Mouse (Mus musculus) heart, embryonic 15.5 days (tissue): Measurements from ENCODE around the gene Dap. TPM values are rescaled to one million over a fixed set of nuclear protein-coding genes. Genes with fewer than 3 reads are reported as not detected.

Experiments
- ATAC-seq: fragments of 200-750 bp; cut with Nextera tagmentation; replicated peaks from 2 replicates; pipeline ENCODE4 v1.8.0; 2017; ENCODE audit warnings: low read depth, moderate TSS enrichment; ENCODE audit not compliant: insufficient number of reproducible peaks, insufficient read depth, low FRiP score
- H3K27ac ChIP-seq: fragments of 300-500 bp; sonication (generic); 2 replicates; pipeline ENCODE4 v1.5.1; 2015; ENCODE audit warnings: mild to moderate bottlenecking, inconsistent platforms
- H3K27me3 ChIP-seq: fragments of 300-500 bp; sonication (generic); 2 replicates; pipeline ENCODE4 v1.6.1; 2015; ENCODE audit warnings: inconsistent platforms
- H3K36me3 ChIP-seq: fragments of 300-500 bp; sonication (generic); 2 replicates; pipeline ENCODE4 v1.6.1; 2015; ENCODE audit warnings: mild to moderate bottlenecking, inconsistent platforms
- H3K4me1 ChIP-seq: fragments of 300-500 bp; sonication (generic); replicated peaks from 2 replicates; pipeline ENCODE4 v1.6.1; 2015; ENCODE audit warnings: inconsistent platforms
- H3K4me2 ChIP-seq: fragments of 300-500 bp; sonication (generic); 2 replicates; pipeline ENCODE4 v1.6.1; 2015; ENCODE audit warnings: inconsistent platforms, mild to moderate bottlenecking, moderate library complexity
- H3K4me3 ChIP-seq: fragments of 300-500 bp; sonication (generic); 2 replicates; pipeline ENCODE4 v1.5.1; 2015; ENCODE audit warnings: mild to moderate bottlenecking, inconsistent platforms
- H3K9ac ChIP-seq: fragments of 300-500 bp; sonication (generic); 2 replicates; pipeline ENCODE4 v1.6.1; 2015; ENCODE audit warnings: mild to moderate bottlenecking, inconsistent platforms
- H3K9me3 ChIP-seq: fragments of 300-500 bp; sonication (generic); replicated peaks from 2 replicates; pipeline ENCODE4 v1.6.1; 2016; ENCODE audit warnings: inconsistent platforms
- WGBS: fragments of 180-500 bp; shearing (Covaris S2); methylation state at CpG from one replicate; pipeline ENCODE4 v1.1.7; 2015; ENCODE audit warnings: mixed read lengths; 5-methylcytosine and 5-hydroxymethylcytosine counted together
- polyA plus RNA-seq: library from polyadenylated mRNA; unstranded; fragments of >200 nt; fragmentation: Nextera tagmentation; extraction: Ambion mirVana; gene quantifications from 2 replicates; pipeline ENCODE4 v1.2.1, GENCODE M21; 2015

Gene Dap
- polyA plus RNA-seq, 1 experiment from 2014 or later, result 52.8 TPM

- ATAC-seq, result 0 out of 2 replicates have a peak, but pooled peaks have one; percentile 1
- Histone ChIP-seq H3K9ac (0 out of 2 replicates have a peak overlapping the region, but pooled peaks have one; percentile 1), H3K9me3 (no peaks in the 10 kb centered on the region), H3K4me2 (peak overlapping the region; percentile 82), H3K36me3 (no peaks in the 10 kb centered on the region), H3K4me1 (peaks cover 12% of the 10 kb centered on the region; the same call in 1 of the 2 replicates), H3K27ac (peak overlapping the region; percentile 18; the same call in 1 of the 2 replicates), H3K4me3 (peak overlapping the region; percentile 86), H3K27me3 (no peaks in the 10 kb centered on the region)
- 43% methylated on average over 15 of the region's 15 CpGs for WGBS
These were observed 449 bp upstream of the Dap start for GRCm38 (mm10) chr15:31223596-31224134.

DNA sequence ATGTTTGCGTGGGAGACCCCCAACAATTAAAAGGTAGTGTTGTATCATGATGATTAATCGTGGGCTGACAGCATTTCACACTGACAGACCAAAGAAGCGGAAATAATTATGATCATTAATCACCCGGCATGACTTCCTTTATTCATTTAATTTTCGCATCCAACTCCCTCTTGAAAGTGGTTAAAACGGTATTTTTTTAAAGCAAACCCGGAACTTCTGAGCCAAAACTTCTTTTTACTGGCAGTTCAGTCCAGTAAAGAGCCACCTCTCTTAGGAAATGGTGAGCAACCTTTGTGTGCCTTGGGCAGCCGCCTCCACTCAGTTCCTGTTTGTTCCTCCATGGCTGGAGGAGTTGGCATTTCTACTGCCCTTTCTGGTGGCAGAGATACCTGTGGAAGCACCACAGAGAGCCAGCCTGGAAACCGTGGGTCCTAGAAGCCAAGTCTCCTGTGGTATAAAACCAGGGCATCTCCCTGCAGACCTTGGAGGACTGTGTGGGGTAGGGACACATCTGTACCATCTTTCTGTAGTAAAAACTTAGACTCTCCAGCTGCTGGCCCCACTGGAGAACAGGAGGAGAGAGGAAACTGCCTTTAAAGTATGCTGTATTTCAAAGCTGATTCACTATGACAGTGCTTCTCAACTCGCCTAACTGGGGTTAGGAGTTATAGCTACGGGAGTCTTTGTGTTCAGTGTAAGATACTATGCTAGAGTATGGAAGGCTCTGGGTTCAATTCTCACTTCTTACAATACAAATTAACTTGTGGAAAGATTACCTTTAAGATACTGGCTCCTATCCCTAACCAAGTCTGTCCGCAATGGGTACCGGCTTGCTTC, 910 bp downstream of the Dap start:
- H3K4me1 ChIP-seq, result peaks cover 16% of the 10 kb centered on the region; the same call in 1 of the 2 replicates
- no peak for ATAC-seq
- peak overlapping the region; percentile 86 for H3K4me3 ChIP-seq
- peak overlapping the region; percentile 95 for H3K9ac ChIP-seq
- no peaks in the 10 kb centered on the region for H3K9me3 ChIP-seq
- no peaks in the 10 kb centered on the region for H3K27me3 ChIP-seq
- whole genome bisulfite sequencing, result 35% methylated on average over 13 of the region's 13 CpGs
- H3K36me3 ChIP-seq, result no peaks in the 10 kb centered on the region
- H3K27ac ChIP-seq, result peak overlapping the region; percentile 84
- peak overlapping the region; percentile 82 for H3K4me2 ChIP-seq

- 78% methylated on average over 4 of the region's 4 CpGs for WGBS
- no peak overlapping the region for H3K9ac ChIP-seq
- no peak for ATAC-seq
- H3K4me3 ChIP-seq, result peak overlapping the region; percentile 86
- H3K36me3 ChIP-seq, result no peaks in the 10 kb centered on the region
- peak overlapping the region; percentile 84; the same call in 1 of the 2 replicates for H3K27ac ChIP-seq
- H3K9me3 ChIP-seq, result no peaks in the 10 kb centered on the region
- H3K27me3 ChIP-seq, result no peaks in the 10 kb centered on the region
- peak overlapping the region; percentile 82 for H3K4me2 ChIP-seq
- H3K4me1 ChIP-seq, result peaks cover 16% of the 10 kb centered on the region; the same call in 1 of the 2 replicates
These were observed 1.7 kb downstream of the Dap start for GRCm38 (mm10) chr15:31225643-31226325.

- ATAC-seq, result no peak
- Histone ChIP-seq H3K4me2 (no peak overlapping the region; the same call in 1 of the 2 replicates), H3K4me3 (no peak overlapping the region), H3K4me1 (peaks cover 16% of the 10 kb centered on the region; the same call in 1 of the 2 replicates), H3K36me3 (no peaks in the 10 kb centered on the region), H3K27ac (no peak overlapping the region), H3K27me3 (no peaks in the 10 kb centered on the region), H3K9ac (no peak overlapping the region), H3K9me3 (no peaks in the 10 kb centered on the region)
- 77% methylated on average over 6 of the region's 6 CpGs for WGBS
These were observed 2.4 kb downstream of the Dap start for GRCm38 (mm10) chr15:31226464-31226863.

- Histone ChIP-seq H3K4me3 (no peak overlapping the region), H3K4me1 (peaks cover 16% of the 10 kb centered on the region; the same call in 1 of the 2 replicates), H3K36me3 (no peaks in the 10 kb centered on the region), H3K27ac (no peak overlapping the region), H3K9ac (no peak overlapping the region), H3K27me3 (no peaks in the 10 kb centered on the region), H3K4me2 (no peak overlapping the region), H3K9me3 (no peaks in the 10 kb centered on the region)
- 84% methylated on average over 8 of the region's 8 CpGs for WGBS
- no peak for ATAC-seq
These were observed 3.7 kb downstream of the Dap start for GRCm38 (mm10) chr15:31227793-31228192.

- no peak overlapping the region for H3K4me2 ChIP-seq
- H3K27me3 ChIP-seq, result no peaks in the 10 kb centered on the region
- ATAC-seq, result no peak
- H3K36me3 ChIP-seq, result no peaks in the 10 kb centered on the region
- no peak overlapping the region for H3K27ac ChIP-seq
- no peaks in the 10 kb centered on the region for H3K9me3 ChIP-seq
- peaks cover 17% of the 10 kb centered on the region for H3K4me1 ChIP-seq
- H3K9ac ChIP-seq, result no peak overlapping the region
- WGBS, result 89% methylated on average over 1 of the region's 1 CpGs
- H3K4me3 ChIP-seq, result no peak overlapping the region
These were observed 8.9 kb downstream of the Dap start for GRCm38 (mm10) chr15:31233006-31233405.

GRCm38 (mm10) chr15:31235794-31236548, 11.9 kb downstream of the Dap start:
- WGBS, result 89% methylated on average over 9 of the region's 9 CpGs

GRCm38 (mm10) chr15:31236549-31236907, 12.4 kb downstream of the Dap start:
- Histone ChIP-seq H3K4me1 (peaks cover 17% of the 10 kb centered on the region), H3K9me3 (no peaks in the 10 kb centered on the region), H3K27me3 (no peaks in the 10 kb centered on the region), H3K4me2 (no peak overlapping the region), H3K36me3 (0 out of 2 replicates have a peak, but pooled peaks cover 4% of the 10 kb centered on the region), H3K9ac (no peak overlapping the region), H3K27ac (no peak overlapping the region), H3K4me3 (no peak overlapping the region)
- 88% methylated on average over 9 of the region's 9 CpGs for WGBS
- ATAC-seq, result no peak

More at GRCm38 (mm10) chr15:31235794-31236548, 11.9 kb downstream of the Dap start:
- peaks cover 17% of the 10 kb centered on the region for H3K4me1 ChIP-seq
- no peaks in the 10 kb centered on the region for H3K36me3 ChIP-seq
- no peaks in the 10 kb centered on the region for H3K27me3 ChIP-seq
- no peaks in the 10 kb centered on the region for H3K9me3 ChIP-seq
- H3K4me2 ChIP-seq, result no peak overlapping the region
- no peak overlapping the region for H3K4me3 ChIP-seq
- H3K27ac ChIP-seq, result no peak overlapping the region
- H3K9ac ChIP-seq, result no peak overlapping the region
- ATAC-seq, result no peak

- peak overlapping the region; percentile 4; the same call in 1 of the 2 replicates for H3K4me2 ChIP-seq
- no peaks in the 10 kb centered on the region for H3K9me3 ChIP-seq
- H3K9ac ChIP-seq, result no peak overlapping the region
- H3K4me1 ChIP-seq, result peaks cover 17% of the 10 kb centered on the region
- 0 out of 2 replicates have a peak, but pooled peaks cover 4% of the 10 kb centered on the region for H3K36me3 ChIP-seq
- peak overlapping the region; percentile 62 for H3K27ac ChIP-seq
- WGBS, result 23% methylated on average over 11 of the region's 11 CpGs
- no peak overlapping the region for H3K4me3 ChIP-seq
- no peaks in the 10 kb centered on the region for H3K27me3 ChIP-seq
- peak; percentile 78 for ATAC-seq
These were observed 13.3 kb downstream of the Dap start for GRCm38 (mm10) chr15:31237368-31237767.

- Histone ChIP-seq H3K4me1 (peaks cover 17% of the 10 kb centered on the region), H3K36me3 (0 out of 2 replicates have a peak, but pooled peaks cover 4% of the 10 kb centered on the region), H3K9me3 (no peaks in the 10 kb centered on the region), H3K4me3 (no peak overlapping the region), H3K9ac (no peak overlapping the region), H3K4me2 (peak overlapping the region; percentile 4; the same call in 1 of the 2 replicates), H3K27ac (peak overlapping the region; percentile 62), H3K27me3 (no peaks in the 10 kb centered on the region)
- WGBS, result 56% methylated on average over 5 of the region's 5 CpGs
- no peak for ATAC-seq
These were observed 13.8 kb downstream of the Dap start for GRCm38 (mm10) chr15:31237898-31238297.
